Mouse (Mus musculus): ENCODE measurements around the gene Timm8b. TPM values are rescaled to one million over a fixed set of nuclear protein-coding genes. Genes with fewer than 3 reads are reported as not detected.
A peak's percentile ranks its signal among the peaks of the same experiment; 100 is the strongest.
"Not testable (repeated sequence)": the region's sequence is repeated elsewhere in the genome, so short reads cannot be mapped to it uniquely, and the experiment has no call there.

The Timm8b gene
- total RNA-seq, 2 experiments from 2014 or later, result 211 to 231 TPM

DNA sequence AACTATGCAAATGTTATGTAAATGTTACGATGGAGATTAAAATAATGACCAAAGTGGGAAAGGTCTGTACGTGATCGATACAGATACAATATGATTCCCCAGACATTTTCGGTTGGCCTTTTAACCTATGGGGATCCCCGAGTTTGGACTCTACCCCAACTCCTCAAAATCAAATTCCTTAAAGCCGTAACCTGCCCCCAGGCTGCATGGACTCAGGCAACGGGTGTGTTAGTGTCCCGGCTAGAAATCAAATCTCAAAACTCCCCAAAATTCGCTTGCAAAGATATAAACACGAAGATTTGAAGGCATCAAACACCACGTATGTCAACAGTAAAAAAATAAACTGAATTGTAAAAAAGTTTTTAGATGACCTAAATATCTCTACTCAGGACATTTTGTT is 12.5 kb downstream of the Timm8b start:
- no peak for TF ChIP-seq CTCF (IDR thresholded peaks at IDR 0.05)
- no peak for DNase-seq
- Histone ChIP-seq H3K27ac (peak overlapping the region; percentile 94), H3K4me3 (peak overlapping the region; percentile 98)
- intact Hi-C loops (cut with DNase I), result loop anchor here (5.0 kb wide), 1 partner anchor 41 kb away; the partner anchor contains the start of gene Dlat

DNA sequence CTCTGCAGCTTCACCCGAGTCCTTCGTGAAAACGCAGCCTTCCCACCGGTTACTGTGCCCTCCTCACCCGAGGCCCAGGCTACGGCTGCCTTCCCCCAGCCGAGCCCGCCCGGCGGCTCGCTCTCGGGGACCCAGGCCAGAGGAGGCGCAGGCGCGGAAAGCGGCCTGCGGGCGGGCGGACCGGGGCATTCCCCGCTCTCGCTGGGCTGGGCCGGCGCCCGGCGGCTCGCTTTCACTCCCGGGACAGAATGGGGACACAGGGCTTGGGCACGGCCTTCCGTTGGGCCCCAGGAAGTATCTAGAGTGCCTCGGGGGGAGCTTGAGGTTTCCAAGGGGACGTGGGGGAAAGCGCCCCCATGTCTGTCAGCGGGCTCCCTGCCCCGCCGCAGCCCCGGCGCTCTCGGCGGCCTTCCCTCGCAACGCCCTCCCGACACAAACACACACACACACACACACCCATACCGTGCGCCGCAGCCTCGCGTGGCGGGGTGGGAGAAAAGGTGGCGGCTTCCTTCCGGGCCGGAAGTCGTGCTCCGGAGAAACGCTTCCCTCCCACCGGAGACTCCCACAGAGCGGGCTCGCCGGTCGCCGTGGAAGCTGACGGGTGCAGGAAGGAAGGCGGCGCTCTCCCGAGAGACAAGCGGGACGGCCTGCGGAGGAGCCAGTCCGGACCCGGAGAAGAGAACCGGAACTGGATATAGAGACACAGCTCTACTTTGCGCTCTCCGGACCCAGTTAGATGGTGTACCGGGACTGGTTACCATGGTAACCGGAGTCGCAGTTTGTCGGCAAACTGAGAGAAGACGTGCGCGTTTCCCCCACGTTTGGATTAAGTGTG is 13.3 kb downstream of the Timm8b start, which contains the start of the genes Pih1d2 and Nkapd1:
Gene Pih1d2 (plus strand): TSS at position 556 of the 838 bp plus-strand sequence.
Gene Nkapd1 (minus strand): TSS at position 699 of the 838 bp plus-strand sequence.
- Histone ChIP-seq H3K4me3 (peak within 1 kb of the TSS; percentile 98), H3K27ac (peak within 1 kb of the TSS; percentile 94)
- DNase-seq, result peak; percentile 88
- intact Hi-C loops (cut with DNase I), result loop anchor here (5.0 kb wide), 1 partner anchor 40 kb away; the partner anchor contains the start of gene Dlat
- TF ChIP-seq CTCF (IDR thresholded peaks at IDR 0.05), result peak; percentile 30

DNA sequence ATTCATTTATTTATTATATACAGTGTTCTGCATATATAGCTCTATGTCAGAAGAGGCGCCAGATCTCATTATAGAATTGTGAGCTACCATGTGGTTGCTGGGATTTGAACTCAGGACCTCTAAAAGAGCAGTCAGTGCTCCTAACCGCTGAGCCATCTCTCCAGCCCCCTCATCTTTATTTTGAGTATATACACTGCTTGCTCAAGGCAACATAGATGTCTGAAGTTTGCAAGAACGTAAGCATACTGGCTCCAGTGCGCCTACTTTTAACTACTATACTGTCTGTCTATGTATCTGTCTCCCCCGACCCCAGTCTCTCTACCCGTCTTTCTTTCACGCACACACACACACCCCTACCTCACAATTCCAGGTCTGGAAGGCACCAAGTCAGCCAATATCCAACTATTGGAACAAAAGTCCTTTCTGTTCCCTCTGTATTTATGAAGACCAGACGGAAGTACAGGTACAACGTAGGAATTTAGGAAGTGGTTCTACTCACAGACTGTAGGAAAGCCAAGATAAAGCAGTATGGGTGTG is 14.2 kb downstream of the Timm8b start:
- DNase-seq, result no peak
- intact Hi-C loops (cut with DNase I), result loop anchor here (5.0 kb wide), 1 partner anchor 39 kb away; the partner anchor contains the start of gene Dlat
- H3K27ac ChIP-seq, result peak overlapping the region; percentile 94
- TF ChIP-seq CTCF (IDR thresholded peaks at IDR 0.05), result no peak
- peak overlapping the region; percentile 98 for H3K4me3 ChIP-seq

DNA sequence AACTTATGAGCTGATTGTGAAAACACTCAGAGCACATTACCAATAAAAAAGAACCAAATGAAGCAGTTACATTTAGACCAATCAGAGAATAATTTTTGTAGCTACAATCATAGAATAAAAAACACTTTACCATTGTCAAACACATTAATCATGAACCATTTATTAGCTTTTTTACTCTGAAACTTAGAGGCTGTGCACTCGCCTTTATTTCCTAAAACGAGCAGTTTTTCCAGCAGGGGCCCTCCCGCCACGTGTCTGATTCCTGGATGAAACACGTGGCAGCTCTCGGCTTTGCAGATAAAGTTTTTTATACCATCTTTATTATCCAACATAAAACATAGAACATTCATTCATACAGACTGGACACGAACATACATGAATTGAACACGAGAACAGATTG is 27.2 kb downstream of the Timm8b start:
- intact Hi-C loops (cut with DNase I); H3K4me3 ChIP-seq; H3K27ac ChIP-seq; DNase-seq: not testable (repeated sequence)

DNA sequence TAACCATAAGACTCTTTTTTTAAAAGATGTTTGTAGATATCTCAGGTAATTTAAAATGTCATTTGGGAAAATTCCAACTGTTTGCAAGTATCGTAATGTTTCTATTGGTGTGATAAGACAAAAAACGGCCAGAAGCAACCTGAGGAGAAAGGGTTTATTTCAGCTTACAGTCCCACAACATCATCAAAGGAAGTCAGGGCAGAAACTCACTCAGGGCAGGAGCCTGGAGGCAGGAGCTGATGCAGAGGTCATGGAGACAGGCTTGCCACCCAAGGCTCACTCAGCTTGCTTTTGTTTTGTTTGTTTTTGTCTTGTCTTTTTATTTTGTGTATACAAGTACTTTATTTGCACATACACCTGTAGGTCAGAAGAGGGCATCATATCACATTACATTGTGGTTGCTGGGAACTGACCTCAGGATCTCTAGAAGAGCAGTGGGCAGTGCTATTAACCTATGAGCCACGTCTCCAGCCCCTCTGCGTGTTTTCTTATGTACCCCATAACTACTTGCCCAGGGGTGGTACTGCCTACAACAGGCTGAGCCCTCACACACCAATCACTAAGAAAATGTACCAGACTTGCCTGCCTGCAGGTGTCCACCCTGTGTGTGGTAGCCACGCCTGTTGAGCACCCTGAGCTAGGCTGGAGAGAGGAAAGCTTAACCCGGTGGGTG is 28.4 kb downstream of the Timm8b start:
- peak; percentile 11; the same call in 1 of the 2 replicates for TF ChIP-seq CTCF (IDR thresholded peaks at IDR 0.05)
- Histone ChIP-seq H3K4me3 (no peak overlapping the region), H3K27ac (no peak overlapping the region)
- intact Hi-C loops (cut with DNase I), result loop anchor here (1.0 kb wide), 1 partner anchor 8 kb away; no protein-coding TSS in a partner anchor
- no peak for DNase-seq

DNA sequence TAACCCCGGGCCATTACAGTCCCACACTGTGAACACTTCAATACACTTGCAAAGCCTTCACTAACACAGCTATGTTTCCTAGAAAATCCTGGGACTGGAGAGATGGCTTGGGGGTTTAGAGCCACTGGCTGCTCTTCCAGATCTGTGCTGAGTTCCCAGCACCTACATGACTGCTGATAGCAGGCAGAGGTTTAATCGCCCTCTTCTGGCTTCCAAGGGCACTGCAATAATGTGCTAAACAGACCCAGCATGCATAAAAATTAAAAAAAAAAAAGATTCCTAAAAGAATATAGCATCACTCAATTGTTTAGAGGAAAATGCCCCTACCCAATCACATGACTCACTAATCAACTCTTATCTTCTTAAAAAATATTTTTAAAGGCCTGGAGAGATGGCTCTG is 29.3 kb downstream of the Timm8b start:
- TF ChIP-seq CTCF (IDR thresholded peaks at IDR 0.05), result peak; percentile 44
- intact Hi-C loops (cut with DNase I), result no loop called here
- DNase-seq, result no peak
- H3K27ac ChIP-seq, result no peak overlapping the region
- no peak overlapping the region for H3K4me3 ChIP-seq

DNA sequence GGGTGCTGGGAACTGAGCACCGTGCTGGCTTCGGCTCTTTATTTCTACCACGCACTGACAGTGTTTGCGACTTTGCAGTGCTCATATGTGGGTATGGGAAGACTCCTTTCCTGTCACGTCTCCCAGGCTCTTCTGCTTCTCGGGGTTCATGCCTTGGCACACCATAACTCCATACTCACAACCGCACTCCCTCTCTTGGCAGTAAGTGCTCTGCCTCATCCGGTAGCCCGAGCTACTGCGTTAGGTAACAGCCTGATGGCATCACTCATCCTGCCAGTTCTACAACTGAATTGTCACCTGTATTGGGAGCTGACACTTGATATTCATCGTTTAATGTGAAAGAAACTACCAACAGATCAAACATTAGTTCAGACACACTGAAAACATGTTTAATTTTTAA is 30.6 kb downstream of the Timm8b start:
- Histone ChIP-seq H3K27ac (no peak overlapping the region), H3K4me3 (no peak overlapping the region)
- intact Hi-C loops (cut with DNase I), result no loop called here
- DNase-seq, result no peak
- TF ChIP-seq CTCF (IDR thresholded peaks at IDR 0.05), result no peak

DNA sequence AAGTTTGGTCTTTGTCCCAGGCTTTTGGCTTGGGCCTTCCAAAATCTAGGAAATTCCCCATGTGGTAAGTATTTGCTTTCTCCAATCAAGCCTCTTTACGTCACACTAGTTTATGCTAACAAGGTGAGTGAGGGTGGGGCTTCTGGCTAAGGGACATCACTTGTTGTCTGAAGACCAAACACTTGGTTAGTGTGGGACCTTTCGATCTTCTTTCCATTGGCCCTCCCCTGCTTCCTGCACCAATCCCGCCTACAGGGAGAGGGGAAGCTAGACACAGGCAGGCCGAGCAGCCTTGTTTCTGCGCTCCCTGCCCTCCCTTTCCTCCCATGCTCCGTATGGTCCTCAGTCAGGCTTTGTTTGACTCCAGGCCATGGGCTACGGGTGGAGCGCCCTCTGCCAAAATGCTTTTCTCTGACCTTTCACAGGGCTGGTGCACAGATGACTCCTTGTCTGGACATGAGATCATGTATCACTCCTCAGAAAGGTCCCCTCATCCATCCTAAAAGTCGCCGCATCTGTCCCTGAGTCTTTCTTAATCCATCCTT is 43.2 kb downstream of the Timm8b start:
- Histone ChIP-seq H3K4me3 (no peak overlapping the region), H3K27ac (peak overlapping the region; percentile 53; the same call in 1 of the 2 replicates)
- TF ChIP-seq CTCF (IDR thresholded peaks at IDR 0.05), result no peak
- intact Hi-C loops (cut with DNase I), result no loop called here
- DNase-seq, result peak; percentile 59

DNA sequence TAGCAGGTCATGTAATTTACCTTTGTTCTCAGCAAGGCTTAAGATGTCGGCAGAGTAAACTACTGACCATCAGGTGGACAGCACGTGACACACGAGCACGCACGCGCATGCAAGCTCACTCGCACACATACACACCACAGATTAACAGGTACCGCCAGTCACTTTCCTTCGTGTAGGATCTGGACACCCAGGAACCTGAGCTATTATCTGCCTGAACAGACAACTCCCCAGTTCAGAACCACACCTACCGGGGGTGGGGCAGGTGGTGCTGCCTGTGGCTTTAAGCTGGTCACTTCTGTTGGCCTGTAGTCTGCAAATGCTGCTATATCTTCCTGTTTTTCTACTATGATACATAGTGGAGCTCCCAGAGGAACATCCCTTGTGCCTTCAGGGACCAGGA is 46.8 kb downstream of the Timm8b start:
- no peak overlapping the region for H3K4me3 ChIP-seq
- TF ChIP-seq CTCF (IDR thresholded peaks at IDR 0.05), result no peak
- H3K27ac ChIP-seq, result no peak overlapping the region
- no peak for DNase-seq
- intact Hi-C loops (cut with DNase I), result no loop called here

Other genes with a start within 250 kb of the Timm8b start
- under 1 TPM in 1 of 2 experiments, not detected in 1; 0.36 TPM for gene Plet1, start 109.4 kb upstream of the Timm8b start, total RNA-seq (2021)
- gene Pts, start 75.2 kb upstream of the Timm8b start, total RNA-seq (2021), result 10 to 100 TPM; 10.4 to 11.9 TPM
- gene Il18, start 49.1 kb upstream of the Timm8b start, total RNA-seq (2021), result 1 to 10 TPM in 1 of 2 experiments, under 1 TPM in 1; 0.87 to 1.0 TPM
- under 1 TPM; 0.26 to 0.45 TPM for gene Bco2, start 48.7 kb upstream of the Timm8b start, total RNA-seq (2021)
- not detected for gene Tex12, start 42.6 kb upstream of the Timm8b start, total RNA-seq (2021)
- 100 to 1,000 TPM; 269 to 419 TPM for gene Sdhd, start 98 bp upstream of the Timm8b start, total RNA-seq (2021)
- under 1 TPM; 0.53 to 0.61 TPM for gene Pih1d2, start 13.4 kb downstream of the Timm8b start, total RNA-seq (2021)
- 10 to 100 TPM; 11.1 to 11.7 TPM for gene Nkapd1, start 13.6 kb downstream of the Timm8b start, total RNA-seq (2021)
- 100 to 1,000 TPM; 170 to 247 TPM for gene Dlat, start 55.9 kb downstream of the Timm8b start, total RNA-seq (2021)
- gene Dixdc1, start 135.6 kb downstream of the Timm8b start, total RNA-seq (2021), result 1 to 10 TPM; 2.6 to 4.7 TPM
- gene 2310030G06Rik, start 142.6 kb downstream of the Timm8b start, total RNA-seq (2021), result 1 to 10 TPM; 2.4 to 6.5 TPM
- gene Cryab, start 147.4 kb downstream of the Timm8b start, total RNA-seq (2021), result 1,000 to 10,000 TPM in 1 of 2 experiments, 100 to 1,000 TPM in 1; 885 to 2,545 TPM
- gene Hspb2, start 148.4 kb downstream of the Timm8b start, total RNA-seq (2021), result 100 to 1,000 TPM; 123 to 143 TPM
- gene Fdxacb1, start 164.3 kb downstream of the Timm8b start, total RNA-seq (2021), result 1 to 10 TPM; 3.4 to 3.9 TPM
- 10 to 100 TPM in 1 of 2 experiments, 1 to 10 TPM in 1; 7.8 to 11.2 TPM for gene Alg9, start 171.1 kb downstream of the Timm8b start, total RNA-seq (2021)
- 10 to 100 TPM; 10.4 to 11.2 TPM for gene 1110032A03Rik, start 171.6 kb downstream of the Timm8b start, total RNA-seq (2021)
- 1 to 10 TPM; 5.9 to 7.6 TPM for gene Ppp2r1b, start 241.4 kb downstream of the Timm8b start, total RNA-seq (2021)